Mouse (Mus musculus) forebrain, postnatal 0 days (tissue): ENCODE results near the gene Smurf2. TPM values are rescaled to one million over a fixed set of nuclear protein-coding genes. Genes with fewer than 3 reads are reported as not detected.
A peak's percentile ranks its signal among the peaks of the same experiment; 100 is the strongest.

Experiments
- ATAC-seq: fragments of 200-750 bp; cut with Nextera tagmentation; 2 replicates; pipeline ENCODE4 v1.8.0; 2017; ENCODE audit warnings: mild to moderate bottlenecking, moderate library complexity
- DNase-seq: peaks from one replicate; pipeline ENCODE4 v3.0.0-alpha.2; 2015
- H3K27ac ChIP-seq: fragments of 300-500 bp; sonication (generic); 2 replicates; pipeline ENCODE4 v1.5.1; 2014; ENCODE audit warnings: low read depth, mild to moderate bottlenecking, antibody characterized with exemption, low read length, moderate library complexity, mixed read lengths
- H3K27me3 ChIP-seq: fragments of 300-500 bp; sonication (generic); 2 replicates; pipeline ENCODE4 v1.6.1; 2014; ENCODE audit warnings: mild to moderate bottlenecking, low read length, mixed read lengths; ENCODE audit not compliant: insufficient read depth
- H3K36me3 ChIP-seq: fragments of 300-500 bp; sonication (generic); 2 replicates; pipeline ENCODE4 v1.6.1; 2014; ENCODE audit warnings: mild to moderate bottlenecking, moderate library complexity; ENCODE audit not compliant: insufficient read depth
- H3K4me1 ChIP-seq: fragments of 300-500 bp; sonication (generic); 2 replicates; pipeline ENCODE4 v1.6.1; 2014; ENCODE audit warnings: antibody characterized with exemption; ENCODE audit not compliant: insufficient read depth
- H3K4me2 ChIP-seq: fragments of 300-500 bp; sonication (generic); 2 replicates; pipeline ENCODE4 v1.6.1; 2014; ENCODE audit warnings: low read depth, mild to moderate bottlenecking, moderate library complexity
- H3K4me3 ChIP-seq: fragments of 300-500 bp; sonication (generic); 2 replicates; pipeline ENCODE4 v1.5.1; 2014; ENCODE audit warnings: low read depth, low read length, mixed read lengths
- H3K9ac ChIP-seq: fragments of 300-500 bp; sonication (generic); 2 replicates; pipeline ENCODE4 v1.6.1; 2014; ENCODE audit warnings: mild to moderate bottlenecking
- H3K9me3 ChIP-seq: fragments of 300-500 bp; sonication (generic); 2 replicates; pipeline ENCODE4 v1.6.1; 2016; ENCODE audit warnings: low read length
- CTCF ChIP-seq: sonication (generic); IDR thresholded peaks from 2 replicates; pipeline ENCODE4 v1.5.1; 2016; ENCODE audit warnings: antibody characterized with exemption, control low read depth, low read depth
- WGBS: fragments of 180-500 bp; shearing (Covaris S2); extraction: QIAGEN DNeasy Blood & Tissue Kit; methylation state at CpG from one replicate; pipeline ENCODE4 v1.1.7; 2014; 5-methylcytosine and 5-hydroxymethylcytosine counted together
- polyA plus RNA-seq: library from polyadenylated mRNA; unstranded; fragments of >200 nt; fragmentation: Nextera tagmentation; extraction: Ambion mirVana; gene quantifications from 2 replicates; pipeline ENCODE4 v1.2.1, GENCODE M21; 2015
- total RNA-seq: library from RNA; depleted of rRNA; stranded (reverse); fragments of >200 nt; gene quantifications from 2 replicates; pipeline ENCODE4 v1.2.3, GENCODE M21; 2014

The Smurf2 gene
- total and polyA plus RNA-seq, 2 experiments from 2014 or later: 7.4 to 44.3 TPM

DNA sequence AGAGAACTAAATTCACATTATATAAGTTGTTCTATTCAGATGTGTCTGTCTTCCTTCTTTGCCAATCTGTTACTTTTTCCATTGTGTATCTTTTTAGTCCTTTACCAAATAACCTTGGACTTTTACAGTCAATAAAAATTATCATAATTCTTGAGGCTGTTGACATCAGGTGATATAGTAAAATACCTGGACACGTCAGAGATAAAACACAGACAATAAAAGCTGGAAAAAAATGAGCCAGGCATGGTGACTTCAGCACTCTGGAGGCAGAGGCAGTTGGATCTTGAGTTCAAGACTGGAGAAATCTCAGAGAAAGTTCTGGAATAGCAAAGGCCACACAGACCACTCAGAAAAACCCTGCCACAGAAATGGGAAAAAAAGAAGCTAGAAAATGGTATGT is 13.3 kb downstream of the Smurf2 start:
- Histone ChIP-seq H3K36me3 (no peaks in the 10 kb centered on the region), H3K4me3 (no peak overlapping the region), H3K9ac (no peak overlapping the region), H3K4me1 (no peaks in the 10 kb centered on the region), H3K4me2 (no peak overlapping the region), H3K27ac (no peak overlapping the region), H3K27me3 (no peaks in the 10 kb centered on the region), H3K9me3 (no peaks in the 10 kb centered on the region)
- WGBS: 86% methylated on average over 1 of the region's 1 CpGs
- ATAC-seq: no peak
- no peak for DNase-seq
- no peak for TF ChIP-seq CTCF

DNA sequence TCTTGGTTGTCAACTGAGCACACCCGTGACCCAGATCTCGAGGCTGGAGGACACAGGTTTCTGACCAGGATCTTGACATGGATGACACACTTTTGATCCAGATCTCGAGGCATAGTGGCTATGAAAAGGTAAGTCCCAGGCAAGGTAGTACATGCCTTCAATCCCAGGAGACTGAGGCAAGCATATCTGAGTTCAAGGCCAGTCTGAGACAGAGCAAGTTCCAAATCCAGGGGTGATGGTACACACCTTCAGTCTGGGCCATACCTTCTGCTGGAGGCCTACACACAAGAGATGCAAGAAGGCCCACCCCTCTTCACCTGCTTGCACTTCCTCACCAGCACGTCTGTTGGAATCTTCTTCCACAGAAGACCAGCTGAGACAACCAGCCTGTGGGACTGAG is 14.8 kb downstream of the Smurf2 start:
- ATAC-seq: no peak

DNA sequence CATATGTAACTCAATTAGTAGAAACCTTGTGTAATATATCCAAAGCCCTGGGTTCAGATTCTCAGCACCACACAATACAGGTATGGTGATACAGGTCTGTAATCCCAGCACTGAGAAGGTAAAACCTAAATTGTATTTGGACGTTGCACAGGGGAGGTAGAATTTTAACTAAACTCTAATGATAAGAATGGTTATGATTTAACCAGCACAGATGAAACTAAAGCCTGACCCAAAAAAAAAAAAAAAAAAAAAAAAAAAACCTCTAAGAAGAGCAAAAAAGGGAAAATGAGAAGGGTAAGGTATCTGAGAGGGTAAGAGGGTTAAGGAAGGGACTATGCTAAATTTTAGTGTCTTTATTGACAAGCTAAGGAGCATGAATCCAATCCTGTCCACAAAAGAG is 20.7 kb downstream of the Smurf2 start:
- no peaks in the 10 kb centered on the region for H3K36me3 ChIP-seq
- ATAC-seq: no peak

More for the DNA sequence above, 14.8 kb downstream of the Smurf2 start:
- H3K27ac ChIP-seq: no peak overlapping the region
- no peaks in the 10 kb centered on the region for H3K9me3 ChIP-seq
- no peaks in the 10 kb centered on the region for H3K4me1 ChIP-seq
- no peaks in the 10 kb centered on the region for H3K36me3 ChIP-seq
- 95% methylated on average over 4 of the region's 4 CpGs for WGBS
- no peaks in the 10 kb centered on the region for H3K27me3 ChIP-seq
- no peak overlapping the region for H3K4me2 ChIP-seq
- no peak for TF ChIP-seq CTCF
- H3K9ac ChIP-seq: no peak overlapping the region
- no peak for DNase-seq
- H3K4me3 ChIP-seq: no peak overlapping the region

DNA sequence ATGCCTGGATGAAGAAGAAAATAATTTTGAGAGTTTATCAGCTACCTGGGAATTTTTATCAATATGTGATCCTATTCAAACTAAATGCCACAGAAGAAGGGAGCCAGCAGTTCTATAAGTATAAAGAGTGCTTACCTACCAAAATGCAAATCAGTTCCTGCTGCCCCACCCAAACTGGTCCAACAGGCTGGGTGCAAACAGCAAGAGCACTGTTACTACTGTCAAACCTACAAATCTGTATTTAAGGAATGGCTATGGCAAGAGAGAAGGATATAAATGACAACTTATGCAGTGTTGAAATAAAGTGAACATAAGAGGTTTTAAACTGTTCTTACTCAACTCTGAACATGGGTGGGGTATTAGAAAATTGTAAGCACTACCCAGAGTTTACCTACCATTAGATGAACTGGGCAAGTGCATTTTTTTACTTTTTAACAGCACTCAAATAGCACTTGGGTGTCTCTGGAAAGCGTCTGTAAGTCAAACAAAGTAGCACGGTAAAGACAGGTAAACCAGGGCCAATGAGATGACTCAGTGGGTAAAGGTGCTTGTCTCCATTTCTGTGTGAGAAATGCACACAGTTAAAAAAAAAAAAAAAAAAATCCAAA is 23.9 kb downstream of the Smurf2 start:
- H3K4me2 ChIP-seq: no peak overlapping the region
- H3K4me1 ChIP-seq: no peaks in the 10 kb centered on the region
- H3K4me3 ChIP-seq: no peak overlapping the region
- no peak for TF ChIP-seq CTCF
- H3K36me3 ChIP-seq: no peaks in the 10 kb centered on the region
- no peaks in the 10 kb centered on the region for H3K27me3 ChIP-seq
- DNase-seq (no peak), ATAC-seq (no peak)
- no peak overlapping the region for H3K9ac ChIP-seq
- no peaks in the 10 kb centered on the region for H3K9me3 ChIP-seq
- no peak overlapping the region for H3K27ac ChIP-seq
- 87% methylated on average over 2 of the region's 2 CpGs for WGBS

More for the DNA sequence above, 20.7 kb downstream of the Smurf2 start:
- Histone ChIP-seq H3K9me3 (no peaks in the 10 kb centered on the region), H3K27ac (no peak overlapping the region), H3K27me3 (no peaks in the 10 kb centered on the region), H3K4me3 (no peak overlapping the region), H3K9ac (no peak overlapping the region), H3K4me2 (no peak overlapping the region), H3K4me1 (no peaks in the 10 kb centered on the region)
- no peak for TF ChIP-seq CTCF
- no peak for DNase-seq
- 88% methylated on average over 1 of the region's 1 CpGs for WGBS

DNA sequence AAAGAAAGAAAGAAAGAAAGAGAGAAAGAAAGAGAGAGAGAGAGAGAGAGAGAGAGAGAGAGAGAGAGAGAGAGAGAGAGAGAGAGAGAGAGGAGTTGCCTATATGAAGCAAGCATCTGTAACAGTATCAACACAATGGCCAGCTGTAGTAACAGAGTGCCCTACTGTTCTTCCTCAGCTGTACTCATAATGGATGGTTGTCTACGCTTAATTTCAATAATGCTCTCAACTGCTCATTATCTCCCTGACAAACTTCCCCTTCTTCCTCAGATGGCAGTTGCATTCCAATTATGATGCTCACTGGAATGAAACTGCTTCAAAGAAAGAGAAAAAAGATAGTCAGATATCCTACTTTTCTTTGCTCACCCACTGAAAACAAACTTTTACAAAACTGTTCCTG is 36.9 kb downstream of the Smurf2 start:
- no peak for TF ChIP-seq CTCF
- no peak overlapping the region for H3K27ac ChIP-seq
- 59% methylated on average over 1 of the region's 1 CpGs for WGBS
- no peaks in the 10 kb centered on the region for H3K9me3 ChIP-seq
- H3K4me2 ChIP-seq: no peak overlapping the region
- no peak overlapping the region for H3K4me3 ChIP-seq
- no peaks in the 10 kb centered on the region for H3K27me3 ChIP-seq
- DNase-seq (no peak), ATAC-seq (no peak)
- H3K36me3 ChIP-seq: no peaks in the 10 kb centered on the region
- H3K9ac ChIP-seq: no peak overlapping the region
- no peaks in the 10 kb centered on the region for H3K4me1 ChIP-seq

DNA sequence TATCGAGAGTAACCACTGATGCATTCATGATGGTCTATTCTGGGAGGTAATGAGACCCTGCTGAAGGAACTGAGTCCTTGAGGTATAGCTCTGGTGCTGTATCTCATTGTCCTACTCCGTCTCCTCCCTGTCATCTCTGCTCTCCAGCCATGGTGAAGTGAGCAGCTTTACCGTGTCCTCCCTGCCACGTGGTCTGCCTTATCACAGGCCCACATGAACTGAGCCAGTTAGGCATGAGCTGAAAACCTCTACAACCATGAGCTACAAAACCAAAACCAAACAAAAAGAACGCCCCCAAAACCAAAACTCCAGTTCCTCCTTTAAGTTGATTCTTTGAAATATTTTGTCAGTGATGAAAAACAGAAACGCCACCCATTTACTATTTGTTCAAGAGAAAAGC is 47.9 kb downstream of the Smurf2 start:
- H3K36me3 ChIP-seq: peaks cover 6% of the 10 kb centered on the region

DNA sequence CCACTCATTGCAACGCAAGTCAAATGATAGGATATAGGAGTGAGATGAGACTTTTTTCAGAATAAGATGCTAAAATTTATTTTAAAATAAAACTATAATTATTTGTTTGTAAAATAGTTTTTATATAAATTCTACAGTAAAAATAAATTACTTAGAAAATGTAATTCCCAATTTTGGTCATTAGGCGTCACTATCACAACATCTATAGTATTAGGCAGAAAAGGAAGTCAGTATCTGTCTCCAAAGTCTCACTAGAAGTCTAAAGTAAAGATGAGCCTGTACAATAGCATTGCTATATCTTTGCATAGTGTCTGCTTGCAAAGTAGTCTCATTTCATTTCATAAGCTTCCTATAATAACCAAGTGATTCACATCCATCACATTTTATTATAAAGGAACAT is 69.1 kb downstream of the Smurf2 start:
- peaks cover 25% of the 10 kb centered on the region for H3K36me3 ChIP-seq
- ATAC-seq (no peak), DNase-seq (peak; percentile 10)
- no peaks in the 10 kb centered on the region for H3K27me3 ChIP-seq
- H3K4me1 ChIP-seq: no peaks in the 10 kb centered on the region
- 49% methylated on average over 2 of the region's 2 CpGs for WGBS
- H3K27ac ChIP-seq: no peak overlapping the region
- H3K9ac ChIP-seq: no peak overlapping the region
- TF ChIP-seq CTCF: peak; percentile 55; the same call in 1 of the 2 replicates
- no peak overlapping the region for H3K4me3 ChIP-seq
- H3K9me3 ChIP-seq: no peaks in the 10 kb centered on the region
- no peak overlapping the region for H3K4me2 ChIP-seq

More for the DNA sequence above, 47.9 kb downstream of the Smurf2 start:
- Histone ChIP-seq H3K9me3 (no peaks in the 10 kb centered on the region), H3K4me3 (no peak overlapping the region), H3K4me1 (0 out of 2 replicates have a peak, but pooled peaks cover 2% of the 10 kb centered on the region), H3K9ac (no peak overlapping the region), H3K27me3 (no peaks in the 10 kb centered on the region), H3K4me2 (no peak overlapping the region), H3K27ac (no peak overlapping the region)
- ATAC-seq (no peak), DNase-seq (no peak)
- TF ChIP-seq CTCF: no peak
- WGBS: 93% methylated on average over 6 of the region's 6 CpGs
